Mouse (Mus musculus): Measurements from ENCODE around the gene Olfr1411. TPM values are rescaled to one million over a fixed set of nuclear protein-coding genes. Genes with fewer than 3 reads are reported as not detected.
A peak's percentile ranks its signal among the peaks of the same experiment; 100 is the strongest.

Olfr1411 gene
- polyA plus RNA-seq, 1 experiment from 2014 or later = not detected

DNA sequence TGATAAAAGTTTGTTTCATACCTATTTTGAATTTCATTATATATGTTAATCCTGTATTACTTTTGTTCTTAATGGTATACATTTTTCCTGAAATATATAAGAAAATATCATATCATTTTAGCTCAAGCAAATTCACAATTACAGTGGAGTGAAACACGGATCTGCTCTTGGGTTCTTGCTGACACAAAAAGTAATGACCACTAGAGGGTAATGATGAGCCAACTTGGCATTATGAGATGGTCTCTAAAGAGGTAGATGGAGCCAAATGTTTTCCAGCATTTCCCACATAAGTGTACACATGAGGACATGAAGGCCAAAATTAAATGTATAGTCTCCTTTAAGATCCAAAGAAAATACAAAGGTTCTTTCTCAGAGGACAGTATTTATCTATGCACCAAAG lies 20.3 kb downstream of the Olfr1411 start:
- ATAC-seq (replicated peaks; ENCODE audit: insufficient number of reproducible peaks, low FRiP score, low TSS enrichment) = no peak
- no peaks in the 10 kb centered on the region for H3K4me1 ChIP-seq (ENCODE audit: control insufficient read depth, insufficient read depth, low read length)
- H3K27me3 ChIP-seq (ENCODE audit: control insufficient read depth, insufficient read depth, low read length) = peaks cover 2% of the 10 kb centered on the region
- no peak overlapping the region for H3K4me2 ChIP-seq
- no peaks in the 10 kb centered on the region for H3K9me3 ChIP-seq (replicated peaks; ENCODE audit: control insufficient read depth, low read length)
- H3K4me3 ChIP-seq (ENCODE audit: low read depth, low read length) = no peak overlapping the region
- no peaks in the 10 kb centered on the region for H3K36me3 ChIP-seq (ENCODE audit: control insufficient read depth, insufficient read depth, low read length)
- 10% methylated on average over 1 of the region's 1 CpGs for WGBS (ENCODE audit: insufficient replicate concordance)
- no peak overlapping the region for H3K27ac ChIP-seq (ENCODE audit: low read depth, low read length)
- H3K9ac ChIP-seq (ENCODE audit: low read depth, low read length) = no peak overlapping the region

DNA sequence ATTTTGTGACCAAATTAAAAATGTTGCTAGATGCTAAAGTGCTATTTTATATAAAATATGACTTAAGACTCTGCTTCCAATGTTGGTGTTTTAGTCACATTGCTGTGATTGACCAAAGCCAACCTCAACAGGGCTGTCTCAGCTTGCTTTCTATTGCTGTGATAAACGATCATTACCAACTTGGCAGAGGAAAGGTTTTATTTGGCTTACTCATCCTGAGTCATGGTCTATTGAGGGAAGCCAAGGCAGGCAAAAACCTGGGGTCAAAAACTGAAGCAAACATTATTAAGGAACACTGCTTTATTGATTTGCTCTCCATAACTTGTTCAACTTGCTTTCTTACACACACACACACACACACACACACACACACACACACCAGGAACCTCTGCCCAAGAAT lies 21.8 kb downstream of the Olfr1411 start:
- 71% methylated on average over 1 of the region's 1 CpGs for WGBS (ENCODE audit: insufficient replicate concordance)
- H3K27ac ChIP-seq (ENCODE audit: low read depth, low read length) = no peak overlapping the region

GRCm38 (mm10) chr1:92617488-92617887 lies 23.3 kb downstream of the Olfr1411 start, which contains the start of gene Olfr12:
Gene Olfr12, plus strand, starts transcription at chr1:92617788.
- Histone ChIP-seq H3K36me3 (ENCODE audit: control insufficient read depth, insufficient read depth, low read length) (no peaks in the 10 kb centered on the region), H3K27me3 (ENCODE audit: control insufficient read depth, insufficient read depth, low read length) (no peaks in the 10 kb centered on the region), H3K27ac (ENCODE audit: low read depth, low read length) (no peak within 1 kb of the TSS), H3K4me2 (no peak within 1 kb of the TSS), H3K4me1 (ENCODE audit: control insufficient read depth, insufficient read depth, low read length) (no peaks in the 10 kb centered on the region), H3K9ac (ENCODE audit: low read depth, low read length) (no peak within 1 kb of the TSS), H3K4me3 (ENCODE audit: low read depth, low read length) (no peak within 1 kb of the TSS), H3K9me3 (replicated peaks; ENCODE audit: control insufficient read depth, low read length) (no peaks in the 10 kb centered on the region)
- ATAC-seq (replicated peaks; ENCODE audit: insufficient number of reproducible peaks, low FRiP score, low TSS enrichment) = no peak
- WGBS (ENCODE audit: insufficient replicate concordance) = 63% methylated on average over 2 of the region's 2 CpGs

More for the DNA sequence above, 21.8 kb downstream of the Olfr1411 start:
- H3K9ac ChIP-seq (ENCODE audit: low read depth, low read length) = no peak overlapping the region
- peaks cover 2% of the 10 kb centered on the region; the same call in 1 of the 2 replicates for H3K27me3 ChIP-seq (ENCODE audit: control insufficient read depth, insufficient read depth, low read length)
- H3K36me3 ChIP-seq (ENCODE audit: control insufficient read depth, insufficient read depth, low read length) = no peaks in the 10 kb centered on the region
- no peak for ATAC-seq (replicated peaks; ENCODE audit: insufficient number of reproducible peaks, low FRiP score, low TSS enrichment)
- H3K4me3 ChIP-seq (ENCODE audit: low read depth, low read length) = no peak overlapping the region
- no peaks in the 10 kb centered on the region for H3K4me1 ChIP-seq (ENCODE audit: control insufficient read depth, insufficient read depth, low read length)
- no peaks in the 10 kb centered on the region for H3K9me3 ChIP-seq (replicated peaks; ENCODE audit: control insufficient read depth, low read length)
- H3K4me2 ChIP-seq = no peak overlapping the region

GRCm38 (mm10) chr1:92618360-92618759 lies 24.1 kb downstream of the Olfr1411 start:
- no peaks in the 10 kb centered on the region for H3K4me1 ChIP-seq (ENCODE audit: control insufficient read depth, insufficient read depth, low read length)
- ATAC-seq (replicated peaks; ENCODE audit: insufficient number of reproducible peaks, low FRiP score, low TSS enrichment) = no peak
- no peak overlapping the region for H3K4me3 ChIP-seq (ENCODE audit: low read depth, low read length)
- H3K27ac ChIP-seq (ENCODE audit: low read depth, low read length) = no peak overlapping the region
- H3K9me3 ChIP-seq (replicated peaks; ENCODE audit: control insufficient read depth, low read length) = no peaks in the 10 kb centered on the region
- WGBS (ENCODE audit: insufficient replicate concordance) = 52% methylated on average over 4 of the region's 4 CpGs
- H3K9ac ChIP-seq (ENCODE audit: low read depth, low read length) = no peak overlapping the region
- H3K4me2 ChIP-seq = no peak overlapping the region
- no peaks in the 10 kb centered on the region for H3K36me3 ChIP-seq (ENCODE audit: control insufficient read depth, insufficient read depth, low read length)
- H3K27me3 ChIP-seq (ENCODE audit: control insufficient read depth, insufficient read depth, low read length) = no peaks in the 10 kb centered on the region

DNA sequence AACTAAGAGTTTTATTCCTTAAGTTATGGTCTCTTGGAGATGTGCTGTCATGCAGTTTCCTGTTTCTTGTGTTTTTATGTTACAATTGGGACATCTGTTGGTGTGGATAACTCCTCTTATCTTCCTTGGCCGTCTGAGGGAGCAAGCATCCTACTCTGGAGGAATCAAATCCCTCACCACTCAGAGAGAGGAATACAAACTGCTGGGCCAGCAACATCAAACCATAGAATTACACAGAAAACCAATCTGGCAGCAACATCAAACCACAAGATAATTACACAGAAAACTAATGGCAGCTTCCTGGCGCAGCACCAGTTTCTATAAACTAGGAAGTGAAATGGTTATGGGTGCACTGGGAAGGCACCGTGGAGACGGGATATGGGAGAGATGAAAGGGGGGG lies 34.0 kb downstream of the Olfr1411 start:
- Histone ChIP-seq H3K27ac (ENCODE audit: low read depth, low read length) (no peak overlapping the region), H3K27me3 (ENCODE audit: control insufficient read depth, insufficient read depth, low read length) (no peaks in the 10 kb centered on the region), H3K9me3 (replicated peaks; ENCODE audit: control insufficient read depth, low read length) (no peaks in the 10 kb centered on the region), H3K9ac (ENCODE audit: low read depth, low read length) (no peak overlapping the region), H3K4me3 (ENCODE audit: low read depth, low read length) (no peak overlapping the region), H3K4me2 (no peak overlapping the region), H3K4me1 (ENCODE audit: control insufficient read depth, insufficient read depth, low read length) (no peaks in the 10 kb centered on the region), H3K36me3 (ENCODE audit: control insufficient read depth, insufficient read depth, low read length) (no peaks in the 10 kb centered on the region)
- ATAC-seq (replicated peaks; ENCODE audit: insufficient number of reproducible peaks, low FRiP score, low TSS enrichment) = no peak
- WGBS (ENCODE audit: insufficient replicate concordance) = 62% methylated on average over 4 of the region's 4 CpGs

- H3K4me3 ChIP-seq (ENCODE audit: low read depth, low read length) = no peak overlapping the region
- no peaks in the 10 kb centered on the region for H3K27me3 ChIP-seq (ENCODE audit: control insufficient read depth, insufficient read depth, low read length)
- 70% methylated on average over 5 of the region's 5 CpGs for WGBS (ENCODE audit: insufficient replicate concordance)
- no peaks in the 10 kb centered on the region for H3K9me3 ChIP-seq (replicated peaks; ENCODE audit: control insufficient read depth, low read length)
- no peak for ATAC-seq (replicated peaks; ENCODE audit: insufficient number of reproducible peaks, low FRiP score, low TSS enrichment)
- no peak overlapping the region for H3K27ac ChIP-seq (ENCODE audit: low read depth, low read length)
- H3K9ac ChIP-seq (ENCODE audit: low read depth, low read length) = no peak overlapping the region
- H3K36me3 ChIP-seq (ENCODE audit: control insufficient read depth, insufficient read depth, low read length) = peaks cover 3% of the 10 kb centered on the region
- H3K4me1 ChIP-seq (ENCODE audit: control insufficient read depth, insufficient read depth, low read length) = no peaks in the 10 kb centered on the region
- no peak overlapping the region for H3K4me2 ChIP-seq
These were observed 38.0 kb downstream of the Olfr1411 start for GRCm38 (mm10) chr1:92632196-92632595.

DNA sequence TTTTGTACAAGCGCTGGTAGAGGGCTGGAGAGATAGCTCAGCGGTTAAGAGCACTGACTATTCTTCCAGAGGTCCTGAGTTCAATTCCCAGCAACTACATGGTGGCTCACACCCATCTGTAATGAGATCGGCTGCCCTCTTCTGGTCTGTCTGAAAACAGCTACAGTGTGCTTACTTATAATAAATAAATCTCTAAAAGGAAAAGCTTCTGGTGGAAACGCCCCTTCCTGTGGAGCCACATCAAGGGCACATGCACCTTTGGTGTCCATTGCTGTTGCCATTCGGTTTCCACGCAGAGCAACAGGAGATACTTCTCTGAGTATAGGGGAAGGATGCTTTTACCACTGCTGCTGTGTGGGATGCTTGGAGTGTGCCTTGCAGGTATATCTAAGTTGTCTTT lies 38.7 kb downstream of the Olfr1411 start:
- H3K4me3 ChIP-seq (ENCODE audit: low read depth, low read length) = no peak overlapping the region
- H3K4me2 ChIP-seq = no peak overlapping the region
- H3K36me3 ChIP-seq (ENCODE audit: control insufficient read depth, insufficient read depth, low read length) = peaks cover 3% of the 10 kb centered on the region
- no peaks in the 10 kb centered on the region for H3K9me3 ChIP-seq (replicated peaks; ENCODE audit: control insufficient read depth, low read length)
- H3K9ac ChIP-seq (ENCODE audit: low read depth, low read length) = no peak overlapping the region
- no peak for ATAC-seq (replicated peaks; ENCODE audit: insufficient number of reproducible peaks, low FRiP score, low TSS enrichment)
- H3K27me3 ChIP-seq (ENCODE audit: control insufficient read depth, insufficient read depth, low read length) = no peaks in the 10 kb centered on the region
- H3K4me1 ChIP-seq (ENCODE audit: control insufficient read depth, insufficient read depth, low read length) = no peaks in the 10 kb centered on the region
- 63% methylated on average over 6 of the region's 6 CpGs for whole genome bisulfite sequencing (ENCODE audit: insufficient replicate concordance)
- no peak overlapping the region for H3K27ac ChIP-seq (ENCODE audit: low read depth, low read length)

DNA sequence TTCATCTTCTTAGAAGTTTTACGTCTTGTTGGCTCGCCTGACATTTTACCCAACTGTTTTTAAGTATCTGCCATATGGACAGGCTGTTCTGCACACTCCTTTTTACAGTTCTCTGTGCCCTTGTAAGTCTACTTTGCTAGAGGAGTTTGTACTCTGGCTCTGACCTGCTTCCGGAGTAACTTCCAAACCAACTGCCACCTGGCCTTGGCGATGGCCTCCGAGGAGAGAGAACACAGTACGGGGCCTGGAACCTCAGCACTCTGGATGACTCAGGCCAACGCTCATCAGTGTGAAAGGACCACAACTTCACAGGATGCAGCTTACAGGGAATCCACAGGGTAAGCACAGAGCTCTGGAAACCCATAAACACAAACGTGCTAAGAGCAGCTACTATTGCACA lies 39.5 kb downstream of the Olfr1411 start:
- H3K9me3 ChIP-seq (replicated peaks; ENCODE audit: control insufficient read depth, low read length) = no peaks in the 10 kb centered on the region
- 82% methylated on average over 8 of the region's 8 CpGs for WGBS (ENCODE audit: insufficient replicate concordance)
- no peak for ATAC-seq (replicated peaks; ENCODE audit: insufficient number of reproducible peaks, low FRiP score, low TSS enrichment)
- no peak overlapping the region for H3K4me3 ChIP-seq (ENCODE audit: low read depth, low read length)
- 0 out of 2 replicates have a peak overlapping the region, but pooled peaks have one; percentile 2 for H3K9ac ChIP-seq (ENCODE audit: low read depth, low read length)
- H3K4me1 ChIP-seq (ENCODE audit: control insufficient read depth, insufficient read depth, low read length) = no peaks in the 10 kb centered on the region
- H3K36me3 ChIP-seq (ENCODE audit: control insufficient read depth, insufficient read depth, low read length) = peaks cover 3% of the 10 kb centered on the region
- H3K27me3 ChIP-seq (ENCODE audit: control insufficient read depth, insufficient read depth, low read length) = no peaks in the 10 kb centered on the region
- no peak overlapping the region for H3K27ac ChIP-seq (ENCODE audit: low read depth, low read length)
- H3K4me2 ChIP-seq = no peak overlapping the region

GRCm38 (mm10) chr1:92634569-92634968 lies 40.4 kb downstream of the Olfr1411 start:
- H3K4me3 ChIP-seq (ENCODE audit: low read depth, low read length) = no peak overlapping the region
- H3K27ac ChIP-seq (ENCODE audit: low read depth, low read length) = no peak overlapping the region
- H3K9me3 ChIP-seq (replicated peaks; ENCODE audit: control insufficient read depth, low read length) = no peaks in the 10 kb centered on the region
- no peak overlapping the region for H3K4me2 ChIP-seq
- 53% methylated on average over 1 of the region's 1 CpGs for WGBS (ENCODE audit: insufficient replicate concordance)
- ATAC-seq (replicated peaks; ENCODE audit: insufficient number of reproducible peaks, low FRiP score, low TSS enrichment) = no peak
- no peaks in the 10 kb centered on the region for H3K27me3 ChIP-seq (ENCODE audit: control insufficient read depth, insufficient read depth, low read length)
- H3K9ac ChIP-seq (ENCODE audit: low read depth, low read length) = no peak overlapping the region
- H3K36me3 ChIP-seq (ENCODE audit: control insufficient read depth, insufficient read depth, low read length) = peaks cover 3% of the 10 kb centered on the region
- no peaks in the 10 kb centered on the region for H3K4me1 ChIP-seq (ENCODE audit: control insufficient read depth, insufficient read depth, low read length)
